Mouse (Mus musculus): ENCODE results near the gene Ccdc60. TPM values are rescaled to one million over a fixed set of nuclear protein-coding genes. Genes with fewer than 3 reads are reported as not detected.

The Ccdc60 gene
- total and polyA plus RNA-seq, 2 experiments from 2014 or later: 1.9 to 3.7 TPM

DNA sequence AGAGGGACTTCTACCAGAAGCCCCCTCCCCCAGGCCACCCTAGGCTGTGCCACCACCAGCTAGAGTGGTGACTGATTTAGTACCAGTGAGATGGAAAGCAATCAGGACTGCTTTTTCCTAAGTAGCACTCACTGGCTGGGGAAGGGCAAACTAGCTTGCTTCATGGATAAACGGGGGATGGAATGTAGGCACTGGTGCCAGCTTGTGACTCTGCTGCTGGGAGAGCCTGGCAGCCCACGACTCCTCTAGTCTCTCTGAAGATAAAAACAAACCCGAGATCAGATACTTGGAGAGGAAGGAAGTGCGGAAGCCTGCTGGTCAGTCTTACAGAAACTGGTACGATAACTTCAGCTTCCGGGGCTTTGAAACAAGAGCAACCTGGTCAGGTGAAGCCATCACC is 208.0 kb downstream of the Ccdc60 start:
- Histone ChIP-seq H3K4me3 (ENCODE audit: low read depth, low read length) (no peak overlapping the region), H3K36me3 (ENCODE audit: insufficient read depth) (no peaks in the 10 kb centered on the region), H3K9ac (no peak overlapping the region), H3K4me2 (ENCODE audit: low read depth) (no peak overlapping the region), H3K4me1 (ENCODE audit: insufficient read depth) (no peaks in the 10 kb centered on the region), H3K9me3 (ENCODE audit: low read length) (no peaks in the 10 kb centered on the region), H3K27ac (ENCODE audit: low read depth, low read length) (no peak overlapping the region), H3K27me3 (ENCODE audit: insufficient read depth, low read length) (peaks cover 13% of the 10 kb centered on the region)
- WGBS: 57% methylated on average over 6 of the region's 6 CpGs
- DNase-seq (no peak), ATAC-seq (no peak)
- no peak for TF ChIP-seq CTCF (IDR thresholded peaks at IDR 0.05; ENCODE audit: low read depth)

Other genes with a start within 250 kb of the Ccdc60 start
- not detected in 2 replicates for gene Tmem233, start 205.7 kb downstream of the Ccdc60 start, total RNA-seq (2014; rRNA removed)
- gene Tmem233, start 205.7 kb downstream of the Ccdc60 start, polyA plus RNA-seq (2015; fragmentation: Nextera tagmentation; extraction: Ambion mirVana): not detected in 2 replicates
- gene Hspb8, start 133.9 kb upstream of the Ccdc60 start, total RNA-seq (2014; rRNA removed): 13.2 and 14.0 TPM in 2 replicates
- 8.6 and 10.6 TPM in 2 replicates for gene Hspb8, start 133.9 kb upstream of the Ccdc60 start, polyA plus RNA-seq (2015; fragmentation: Nextera tagmentation; extraction: Ambion mirVana)